Mouse (Mus musculus) telencephalon, adult 2 months (tissue): ENCODE data around the gene Fam43a.

ENCODE experiments used
- DNase-seq: peaks from one replicate; pipeline ENCODE4 v3.0.0-alpha.2; 2011; ENCODE audit warnings: low read depth, low spot score

Gene Fam43a

DNA sequence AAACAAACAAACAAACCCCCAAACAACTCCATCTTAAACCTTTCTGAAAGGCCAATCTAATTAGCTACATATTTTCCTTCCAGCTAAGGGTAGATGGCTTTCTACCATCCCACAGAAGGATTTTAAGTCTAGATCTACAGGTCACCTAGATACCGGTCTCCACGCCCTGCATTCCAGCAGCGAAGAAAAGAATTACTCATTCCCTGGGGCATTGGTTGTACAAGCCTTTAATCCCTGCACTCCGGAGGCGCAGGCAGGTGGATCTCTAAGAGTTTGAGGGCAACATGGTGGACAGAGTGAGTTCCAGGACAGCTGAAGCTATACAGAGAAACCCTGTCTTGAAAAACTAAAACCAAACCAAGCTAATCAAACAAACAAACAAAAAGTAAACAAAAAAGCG lies 28.9 kb downstream of the Fam43a start:
- no peak for DNase-seq

DNA sequence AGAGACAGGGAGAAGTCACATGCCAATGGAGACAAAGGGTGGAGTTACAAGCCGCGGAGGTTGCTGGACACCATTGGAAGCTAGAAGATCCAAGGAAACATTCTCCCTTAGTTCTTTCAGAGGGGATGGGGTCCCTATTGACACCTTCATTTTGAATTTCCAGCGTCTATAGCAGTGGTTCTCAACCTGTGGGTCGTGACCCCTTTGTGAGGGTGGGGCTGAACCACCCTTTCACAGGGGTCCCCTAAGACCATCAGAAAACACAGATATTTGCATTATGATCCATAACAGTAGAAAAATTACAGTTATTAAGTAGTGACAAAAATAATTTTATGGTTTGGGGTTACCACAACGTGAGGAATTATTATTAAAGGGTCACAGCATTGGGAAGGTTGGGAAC lies 30.0 kb downstream of the Fam43a start:
- DNase-seq, result no peak

DNA sequence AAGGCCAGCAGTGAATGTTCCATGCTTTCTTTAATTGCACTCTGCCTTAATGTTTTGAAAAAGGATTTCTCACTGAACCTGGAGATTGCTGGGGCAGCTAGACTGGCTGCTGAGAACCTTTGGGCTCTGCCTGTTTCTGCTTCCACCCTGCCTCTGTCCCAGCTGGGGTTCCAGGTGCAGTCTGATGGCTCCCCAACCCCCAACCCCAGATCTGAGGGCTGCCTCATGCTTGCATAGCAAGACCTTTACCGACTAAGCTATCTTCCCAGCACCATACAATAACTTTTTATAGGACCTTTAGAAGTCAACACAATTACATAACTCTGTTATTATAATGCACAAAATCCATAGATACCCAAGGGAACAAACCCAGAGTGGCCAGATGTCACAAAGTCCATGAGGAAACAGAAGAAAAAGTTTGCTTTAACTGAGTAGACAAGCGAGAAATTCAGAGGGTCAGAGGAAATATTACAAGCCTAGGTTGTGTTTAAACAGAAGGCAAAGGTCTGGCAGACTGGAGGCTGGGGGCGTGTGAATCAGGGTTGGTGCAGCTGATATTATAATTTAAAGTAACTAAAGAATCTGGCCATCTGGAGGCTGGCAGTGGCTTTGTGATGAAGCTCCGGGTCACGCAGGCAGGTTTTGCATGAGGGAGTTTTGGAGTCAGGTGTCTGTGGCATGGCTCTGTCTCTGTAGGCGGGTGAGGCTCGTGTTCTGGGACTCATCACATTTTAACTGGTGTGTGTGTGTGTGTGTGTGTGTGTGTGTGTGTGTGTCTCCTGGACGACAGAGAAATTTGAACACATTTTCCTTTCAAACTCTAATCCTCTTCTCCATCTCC lies 34.6 kb downstream of the Fam43a start:
- DNase-seq, result no peak

DNA sequence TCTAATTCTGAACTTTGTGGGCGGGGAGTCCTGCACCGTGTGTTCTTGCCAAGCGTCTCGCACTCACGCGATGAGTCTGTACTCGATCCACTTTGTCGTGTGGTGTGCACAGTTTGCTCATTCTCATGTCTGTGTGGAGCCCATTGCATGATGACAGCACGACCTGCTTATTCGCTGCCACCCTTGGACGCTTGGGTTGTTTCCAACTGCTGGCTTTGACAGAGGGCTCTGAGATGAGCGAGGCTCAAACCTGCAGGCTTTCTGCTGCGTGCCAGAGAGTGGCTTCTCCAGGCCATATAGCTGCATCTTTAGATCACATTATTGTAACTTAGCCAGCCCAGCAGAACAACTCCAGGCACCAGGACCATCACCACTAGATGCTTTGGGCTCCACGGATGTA lies 39.1 kb downstream of the Fam43a start:
- DNase-seq, result no peak

DNA sequence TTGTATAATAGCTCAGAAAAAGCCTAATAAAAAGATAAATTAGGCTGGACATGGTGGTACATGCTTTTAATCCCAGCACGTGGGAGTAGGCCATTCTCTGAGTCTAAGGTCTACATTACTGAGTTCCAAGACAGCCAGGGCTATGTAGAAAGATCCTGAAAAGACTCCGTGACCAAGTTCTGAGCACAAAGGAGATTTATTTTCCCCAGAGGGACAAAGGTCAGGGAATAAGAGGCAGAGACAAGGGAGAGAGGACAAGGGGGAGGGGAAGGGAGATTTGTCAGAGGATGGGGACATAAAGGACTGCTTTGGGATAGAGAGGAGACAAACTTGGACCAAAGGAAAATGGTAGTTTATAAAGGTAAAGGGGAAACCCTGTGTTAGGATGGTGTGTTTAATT lies 41.1 kb downstream of the Fam43a start:
- DNase-seq, result no peak

DNA sequence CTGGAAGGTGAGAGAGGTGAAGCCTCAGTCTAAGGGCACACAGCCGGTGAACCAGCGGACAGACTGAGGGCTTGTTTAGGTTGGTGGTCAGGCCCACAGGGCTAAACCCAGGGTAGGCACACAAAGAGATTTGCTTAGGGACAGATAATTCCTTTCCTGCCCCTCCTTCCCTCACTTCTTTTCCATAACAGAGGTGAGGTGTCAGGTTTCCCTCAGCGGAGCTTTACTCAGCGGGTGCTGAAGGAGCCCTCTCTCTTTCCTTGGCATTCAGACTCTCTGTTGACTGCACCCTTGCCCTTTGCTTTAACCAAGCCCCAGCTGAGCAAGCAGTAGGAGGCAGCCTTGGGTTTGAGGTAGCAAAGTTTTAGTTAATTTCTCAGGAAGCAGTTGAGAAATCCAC lies 41.9 kb downstream of the Fam43a start:
- DNase-seq, result no peak

DNA sequence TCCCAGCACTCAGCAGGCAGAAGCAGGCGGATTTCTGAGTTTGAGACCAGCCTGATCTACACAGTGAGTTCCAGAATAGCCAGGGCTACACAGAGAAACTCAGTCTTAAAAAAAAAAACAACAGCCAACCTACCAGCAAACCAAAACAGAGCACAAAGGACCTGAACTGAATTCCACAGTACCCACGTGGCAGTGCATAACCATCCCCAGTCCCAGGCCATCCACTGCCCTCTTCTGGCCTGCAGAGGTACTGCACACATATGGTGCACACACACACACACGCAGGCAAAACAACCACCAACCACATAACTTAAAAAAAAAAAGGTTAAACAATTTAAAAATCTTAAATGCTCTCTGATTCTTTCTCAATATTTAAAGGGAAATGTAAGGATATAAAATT lies 42.7 kb downstream of the Fam43a start:
- DNase-seq, result no peak

DNA sequence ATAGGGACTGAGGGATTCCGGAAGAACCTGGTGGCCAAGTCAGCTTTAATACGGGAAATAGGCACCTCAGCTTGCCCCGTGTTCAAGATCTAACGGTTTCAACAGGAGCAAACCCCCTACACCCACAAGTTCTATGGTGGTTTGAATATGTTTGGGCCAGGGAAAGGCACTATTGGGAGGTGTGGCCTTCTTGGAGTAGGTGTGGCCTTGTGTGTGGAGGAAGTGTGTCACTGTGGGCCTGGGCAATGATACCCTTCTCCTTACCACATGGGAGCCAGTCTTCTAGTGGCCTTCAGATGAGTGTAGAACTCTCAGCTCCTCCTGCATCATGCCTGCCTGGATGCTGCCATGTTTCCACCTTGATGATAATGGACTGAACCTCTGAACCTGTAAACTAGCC lies 45.5 kb downstream of the Fam43a start:
- no peak for DNase-seq

DNA sequence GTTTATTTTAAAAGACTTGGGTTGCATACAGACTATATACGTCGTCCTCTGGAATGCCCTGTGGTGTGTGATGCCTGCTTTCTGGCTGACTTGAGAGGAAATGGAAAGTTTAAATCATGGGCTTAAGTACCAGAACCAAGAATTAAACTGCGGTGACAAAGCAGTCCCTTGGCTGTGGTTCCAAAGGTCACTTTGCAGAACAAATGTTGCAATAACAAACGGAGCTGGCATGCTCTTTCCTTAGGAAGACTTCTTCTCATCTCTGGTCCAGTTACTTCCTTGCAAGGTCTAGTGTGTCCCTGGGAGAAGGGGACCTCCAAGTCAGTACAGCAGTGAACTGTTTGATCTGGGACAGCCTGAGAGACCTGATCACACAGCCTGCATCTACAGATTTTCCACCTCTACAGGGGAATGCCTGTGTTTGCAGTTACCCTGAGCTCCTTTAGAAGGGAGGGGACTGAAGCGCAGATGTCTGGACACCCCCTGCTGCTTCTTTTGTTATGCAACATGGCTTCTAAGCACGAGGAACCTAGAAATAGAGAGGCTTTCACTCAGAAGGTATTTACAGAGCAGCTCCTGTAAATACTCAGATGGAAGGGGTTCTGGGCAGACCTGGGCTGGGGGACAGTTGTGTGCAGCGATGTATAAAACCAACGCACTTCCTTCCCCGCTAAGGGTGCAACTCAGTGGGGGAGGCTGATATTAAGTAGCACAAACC lies 46.5 kb downstream of the Fam43a start:
- DNase-seq, result no peak

DNA sequence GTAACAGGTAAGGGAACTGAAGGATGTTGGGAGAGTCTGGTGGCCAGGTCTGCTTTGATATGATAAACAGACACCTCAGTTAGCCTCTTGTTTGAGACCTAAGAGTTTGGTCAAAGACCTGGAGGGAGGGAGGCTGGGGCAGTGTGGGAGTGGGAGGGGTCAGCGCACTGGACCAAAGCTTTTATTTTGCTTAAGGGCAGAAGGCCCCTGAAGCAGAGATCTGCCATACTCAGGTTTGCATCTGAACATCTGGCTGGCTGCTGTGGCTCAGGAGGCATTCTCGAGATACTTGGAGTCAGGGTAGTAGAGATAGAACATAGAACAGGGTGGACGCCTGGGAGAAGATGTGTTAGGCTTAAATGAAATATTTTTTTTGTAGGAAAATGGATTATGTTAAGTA lies 47.3 kb downstream of the Fam43a start:
- DNase-seq, result no peak

DNA sequence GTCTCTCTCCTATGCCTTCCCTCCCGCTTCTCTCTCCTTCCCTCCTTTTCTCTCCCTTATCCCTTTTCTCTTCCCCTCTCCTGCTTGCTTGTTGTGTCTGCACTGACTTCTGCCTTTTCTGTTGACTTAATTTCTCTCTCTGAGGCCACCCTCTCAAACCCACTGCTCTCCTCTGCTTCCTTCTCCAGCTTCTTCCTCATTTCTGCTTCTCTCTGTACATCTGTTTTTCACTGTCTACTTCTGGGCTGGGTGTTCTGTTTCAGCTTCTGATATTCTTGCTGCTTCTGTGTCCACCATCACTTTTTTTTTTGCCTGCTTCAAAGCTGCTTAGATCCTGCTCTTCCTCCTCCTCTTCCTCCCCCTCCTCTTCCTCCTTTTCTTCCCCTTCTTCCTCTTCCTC lies 51.8 kb downstream of the Fam43a start:
- DNase-seq, result no peak
